Comparison of ENCODE assay signal across 10 mouse cellular contexts in the genomic region with DNA sequence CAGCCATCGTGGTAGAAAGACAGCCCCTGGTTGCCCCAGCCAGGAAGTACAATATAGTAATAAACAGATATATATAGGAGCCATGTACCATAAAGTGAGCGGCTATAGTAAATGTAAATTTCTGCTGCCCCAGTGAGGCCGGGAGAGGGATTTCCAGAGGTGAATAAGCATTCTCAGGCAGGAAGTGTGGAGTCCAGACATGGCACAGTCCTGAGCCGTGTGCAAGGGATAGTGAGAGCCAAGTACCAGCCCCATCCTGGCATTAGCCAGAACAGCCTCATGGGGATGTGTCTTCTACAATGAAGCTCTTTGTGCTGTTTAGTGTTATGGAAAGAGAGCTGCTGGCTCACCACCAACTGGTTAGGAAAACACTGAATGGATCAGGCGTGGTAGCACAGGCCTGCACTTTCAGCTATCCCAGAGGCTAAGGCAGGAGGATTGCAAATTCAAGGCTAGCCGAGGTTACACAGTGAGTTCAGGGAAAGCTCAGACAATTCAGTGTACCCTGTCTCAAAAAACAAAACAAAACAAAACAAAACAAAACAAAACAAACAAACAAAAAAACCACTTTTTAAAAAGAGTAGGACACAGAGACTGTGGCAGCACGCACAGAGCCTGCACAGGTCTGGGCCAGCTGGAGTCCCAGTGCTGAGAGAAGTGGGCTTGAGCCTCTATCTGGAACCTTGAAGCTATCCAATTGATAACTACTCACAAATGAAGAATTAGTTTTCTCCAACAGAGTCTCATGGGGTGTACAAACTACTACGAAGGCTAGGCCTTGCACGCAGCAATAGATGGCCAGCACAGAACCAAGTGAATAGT. TPM values are rescaled to one million over a fixed set of nuclear protein-coding genes. Genes with fewer than 3 reads are reported as not detected.
A peak's percentile ranks its signal among the peaks of the same experiment; 100 is the strongest.
DNase-seq lines count a peak whose midpoint lies in the region; ATAC-seq and TF ChIP-seq lines count a peak whose summit lies in the region.
"Had no signal": no experiment of that assay in that cellular context is flagged by ENCODE, and none has a peak within 500 bp of the region (broad histone marks: within the 10 kb centered on the region; RNA-seq: fewer than 3 reads in every experiment).

No protein-coding gene starts in this region.

- WGBS in heart, postnatal 0 days: 75% methylated on average over 9 of the region's 9 CpGs

- ATAC-seq in heart, postnatal 0 days (ENCODE audit: insufficient read depth, low read depth): peak; percentile 74

- no peak overlapping the region for H3K4me2 ChIP-seq in heart, postnatal 0 days (ENCODE audit: low read depth, low read length)
- H3K4me2 ChIP-seq: liver, embryonic 15.5 days; stomach, embryonic 15.5 days had no signal

- H3K4me1 ChIP-seq in heart, postnatal 0 days (ENCODE audit: control insufficient read depth, insufficient read depth): no peaks in the 10 kb centered on the region
- H3K4me1 ChIP-seq: liver, embryonic 15.5 days; stomach, embryonic 15.5 days had no signal

- no peak overlapping the region for H3K4me3 ChIP-seq in heart, postnatal 0 days (ENCODE audit: low read depth, low read length)
- H3K4me3 ChIP-seq: liver, embryonic 15.5 days; stomach, embryonic 15.5 days had no signal

- intact Hi-C loops in left cerebral cortex, postnatal 10 days (cut with DNase I): no loop called here

- no peaks in the 10 kb centered on the region for H3K36me3 ChIP-seq in heart, postnatal 0 days (replicated peaks; ENCODE audit: control insufficient read depth, insufficient read depth, low read length)
- H3K36me3 ChIP-seq: liver, embryonic 15.5 days had no signal

- no peak for TF ChIP-seq EP300 in heart, postnatal 0 days (IDR thresholded peaks at IDR 0.05; ENCODE audit: low read depth)

- TF ChIP-seq POLR2A in brain, embryonic 14.5 days (IDR thresholded peaks at IDR 0.05; ENCODE audit: borderline replicate concordance, extremely low read depth, insufficient read depth, insufficient read length, poor library complexity, severe bottlenecking): no peak

- peak overlapping the region; percentile 35; the same call in 1 of the 2 replicates for H3K27ac ChIP-seq in heart, postnatal 0 days (ENCODE audit: low read depth)
- H3K27ac ChIP-seq: liver, embryonic 15.5 days; stomach, embryonic 15.5 days had no signal

- no peaks in the 10 kb centered on the region for H3K9me3 ChIP-seq in heart, postnatal 0 days (replicated peaks; ENCODE audit: control insufficient read depth, low read length)
- H3K9me3 ChIP-seq: liver, embryonic 15.5 days; stomach, embryonic 15.5 days had no signal

- no peak overlapping the region for H3K9ac ChIP-seq in heart, postnatal 0 days (replicated peaks; ENCODE audit: low read depth, low read length)
- H3K9ac ChIP-seq: liver, embryonic 15.5 days; stomach, embryonic 15.5 days had no signal

- no peak for TF ChIP-seq CTCF in brain, embryonic 14.5 days (IDR thresholded peaks at IDR 0.05; ENCODE audit: borderline replicate concordance, extremely low read depth, insufficient read depth, insufficient read length)
- TF ChIP-seq CTCF in heart, postnatal 0 days (IDR thresholded peaks at IDR 0.05; ENCODE audit: low read depth): no peak

- peak; percentile 55 for DNase-seq in adrenal gland, postnatal 10 days
- DNase-seq in adrenal gland, postnatal 36 days: no peak
- peak; percentile 93 for DNase-seq in brain, embryonic 14.5 days (ENCODE audit: low read depth)
- no peak for DNase-seq in heart, postnatal 0 days (ENCODE audit: low spot score)
- peak; percentile 71 to 76 for DNase-seq in left cerebral cortex, postnatal 10 days (ENCODE audit: extremely low spot score in 1 of 2, low spot score in 2 of 2)
- DNase-seq in testis, postnatal 14 days (ENCODE audit: low spot score): peak; percentile 51
- no peak for DNase-seq in lung, postnatal 10 days
- no peak for DNase-seq in thymus, postnatal 14 days

- no peaks in the 10 kb centered on the region for H3K27me3 ChIP-seq in heart, postnatal 0 days (ENCODE audit: control insufficient read depth, insufficient read depth, low read length)
- H3K27me3 ChIP-seq: liver, embryonic 15.5 days; stomach, embryonic 15.5 days had no signal

RNA-seq across cellular contexts. Expression of gene Gstm5, which starts 7.7 kb away (rescaled TPM):
- 10 to 100 TPM; 30.1 to 32.3 TPM for total RNA-seq in adrenal gland, postnatal 10 days (2021)
- total RNA-seq in adrenal gland, postnatal 36 days (2021): 10 to 100 TPM; 28.9 to 43.7 TPM
- polyA plus RNA-seq in brain, embryonic 14.5 days (2012; rRNA removed): 145 and 147 TPM in 2 replicates
- 81.9 and 98.4 TPM in 2 replicates for total RNA-seq in heart, postnatal 0 days (2014; rRNA removed; ENCODE audit: low replicate concordance)
- polyA plus RNA-seq in heart, postnatal 0 days (2015; fragmentation: Nextera tagmentation; extraction: Ambion mirVana): 132 and 138 TPM in 2 replicates
- 100 to 1,000 TPM; 138 to 141 TPM for total RNA-seq in left cerebral cortex, postnatal 10 days (2021)

RNA-seq across cellular contexts. Expression of gene Eps8l3, which starts 10.9 kb away (rescaled TPM):
- total RNA-seq in adrenal gland, postnatal 10 days (2021): not detected
- not detected for total RNA-seq in adrenal gland, postnatal 36 days (2021)
- polyA plus RNA-seq in brain, embryonic 14.5 days (2012; rRNA removed): not detected in 2 replicates
- total RNA-seq in heart, postnatal 0 days (2014; rRNA removed; ENCODE audit: low replicate concordance): not detected in 2 replicates
- not detected in 2 replicates for polyA plus RNA-seq in heart, postnatal 0 days (2015; fragmentation: Nextera tagmentation; extraction: Ambion mirVana)
- total RNA-seq in left cerebral cortex, postnatal 10 days (2021): not detected
- polyA plus RNA-seq: liver, embryonic 15.5 days had no signal

RNA-seq across cellular contexts. Expression of gene Gstm7, which starts 43.7 kb away (rescaled TPM):
- 10 to 100 TPM; 43.1 to 44.0 TPM for total RNA-seq in adrenal gland, postnatal 10 days (2021)
- total RNA-seq in adrenal gland, postnatal 36 days (2021): 100 to 1,000 TPM; 143 to 157 TPM
- 72.4 and 90.8 TPM in 2 replicates for polyA plus RNA-seq in brain, embryonic 14.5 days (2012; rRNA removed)
- total RNA-seq in heart, postnatal 0 days (2014; rRNA removed; ENCODE audit: low replicate concordance): 51.2 and 62.3 TPM in 2 replicates
- polyA plus RNA-seq in heart, postnatal 0 days (2015; fragmentation: Nextera tagmentation; extraction: Ambion mirVana): 33.3 and 35.0 TPM in 2 replicates
- total RNA-seq in left cerebral cortex, postnatal 10 days (2021): 10 to 100 TPM; 44.2 TPM

RNA-seq across cellular contexts. Expression of gene Gstm6, which starts 55.7 kb away (rescaled TPM):
- total RNA-seq in adrenal gland, postnatal 10 days (2021): 1 to 10 TPM; 3.9 to 5.6 TPM
- total RNA-seq in adrenal gland, postnatal 36 days (2021): 1 to 10 TPM; 4.3 to 6.0 TPM
- polyA plus RNA-seq in brain, embryonic 14.5 days (2012; rRNA removed): 7.9 and 9.5 TPM in 2 replicates
- total RNA-seq in heart, postnatal 0 days (2014; rRNA removed; ENCODE audit: low replicate concordance): 17.9 and 20.3 TPM in 2 replicates
- 11.5 and 12.9 TPM in 2 replicates for polyA plus RNA-seq in heart, postnatal 0 days (2015; fragmentation: Nextera tagmentation; extraction: Ambion mirVana)
- 1 to 10 TPM; 3.6 to 7.2 TPM for total RNA-seq in left cerebral cortex, postnatal 10 days (2021)

Comparison
In these comparisons a context has a peak if more than half of its experiments do, and no peak if none do; other contexts are left out.
1. DNase-seq: peak in adrenal gland, postnatal 10 days (single experiment), brain, embryonic 14.5 days (single experiment), left cerebral cortex, postnatal 10 days (2 of 2) and testis, postnatal 14 days (single experiment); none in adrenal gland, postnatal 36 days (0 of 2), heart, postnatal 0 days (single experiment), lung, postnatal 10 days (single experiment) and thymus, postnatal 14 days (single experiment).